Mouse (Mus musculus) urinary bladder, postnatal 36 days (tissue): Measurements from ENCODE around the gene Mov10l1.

Experiments
- DNase-seq, 2 experiments: peaks; one replicate each; pipeline ENCODE4 v3.0.0; 2022; ENCODE audit warnings: low spot score in 2 of 2, mixed read lengths in 1 of 2

Mov10l1 gene

DNA sequence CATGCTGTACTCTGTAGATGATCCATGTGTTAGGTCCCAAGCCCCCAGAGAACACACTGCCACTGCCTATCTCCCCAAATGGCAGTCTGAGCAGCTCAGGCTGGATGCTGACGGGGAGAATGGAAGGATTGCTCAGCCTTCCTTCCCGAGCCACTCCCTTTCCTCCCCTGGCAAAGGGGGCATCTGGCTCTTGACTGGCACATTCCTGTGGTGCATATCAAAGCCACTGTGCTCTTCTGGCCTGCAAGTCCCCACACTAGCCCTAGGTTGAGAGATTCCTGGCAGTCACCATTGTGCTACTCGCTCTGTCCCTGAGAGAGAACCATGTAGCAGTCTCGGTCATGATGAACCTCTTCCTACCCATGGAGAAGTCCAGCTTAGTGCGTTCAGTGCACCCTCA, 25.1 kb downstream of the Mov10l1 start:
- no peak for DNase-seq

DNA sequence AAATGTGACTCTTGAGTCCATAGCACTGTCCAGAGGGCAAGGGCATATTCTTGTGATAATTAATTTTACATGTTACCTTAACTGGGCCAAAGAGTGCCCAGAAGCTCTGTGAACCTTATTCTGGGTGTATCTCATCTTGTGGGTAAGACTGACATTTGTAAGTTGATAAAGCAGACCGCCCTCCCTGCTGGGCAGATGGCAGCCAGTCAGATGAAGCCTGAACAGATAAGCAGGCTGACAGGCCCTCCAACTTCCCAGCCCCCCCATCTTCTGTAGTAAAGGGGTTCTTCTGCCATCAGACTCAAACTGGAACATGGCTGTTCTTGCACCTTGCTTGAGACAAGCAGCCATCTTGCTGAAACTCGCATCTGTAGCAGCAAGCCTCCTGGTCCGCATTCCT, 34.0 kb downstream of the Mov10l1 start:
- no peak for DNase-seq

DNA sequence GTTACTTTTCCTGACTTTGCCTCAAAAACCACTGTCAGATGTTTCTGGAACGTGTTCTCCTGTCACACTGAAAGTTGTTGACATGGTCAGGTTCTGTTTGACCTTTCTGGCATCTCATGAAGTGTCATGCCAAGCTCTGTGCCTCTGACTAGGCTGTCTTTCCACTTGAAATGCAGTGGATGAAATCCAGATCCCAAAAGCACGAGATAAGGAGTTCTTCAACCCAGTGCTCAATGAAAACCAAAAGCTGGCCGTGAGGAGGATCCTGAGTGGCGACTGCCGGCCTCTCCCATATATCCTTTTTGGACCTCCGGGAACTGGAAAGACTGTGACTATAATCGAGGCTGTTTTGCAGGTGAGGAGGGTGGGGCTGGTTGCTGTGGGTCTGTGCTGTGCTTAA, 37.4 kb downstream of the Mov10l1 start:
- no peak for DNase-seq

DNA sequence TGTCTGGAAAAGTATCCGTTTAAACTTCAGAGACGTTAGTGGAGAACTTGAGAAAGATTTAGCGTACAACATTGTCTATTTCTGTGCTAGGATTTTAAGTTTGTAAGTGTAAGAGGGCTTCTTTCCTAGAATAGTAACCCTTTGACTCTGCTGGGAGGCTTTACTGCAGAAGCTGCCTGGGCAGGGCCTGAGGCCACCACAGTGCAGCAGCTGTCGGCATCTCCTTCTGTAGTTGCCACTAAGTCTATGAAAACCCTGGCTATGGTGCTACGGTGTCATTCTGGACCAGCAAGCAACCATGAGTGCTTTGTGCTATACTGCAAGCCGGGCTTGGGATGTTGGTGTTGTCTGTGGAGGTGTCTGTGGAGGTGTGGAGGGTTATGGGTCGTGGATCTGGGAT, 37.8 kb downstream of the Mov10l1 start:
- DNase-seq, result no peak

DNA sequence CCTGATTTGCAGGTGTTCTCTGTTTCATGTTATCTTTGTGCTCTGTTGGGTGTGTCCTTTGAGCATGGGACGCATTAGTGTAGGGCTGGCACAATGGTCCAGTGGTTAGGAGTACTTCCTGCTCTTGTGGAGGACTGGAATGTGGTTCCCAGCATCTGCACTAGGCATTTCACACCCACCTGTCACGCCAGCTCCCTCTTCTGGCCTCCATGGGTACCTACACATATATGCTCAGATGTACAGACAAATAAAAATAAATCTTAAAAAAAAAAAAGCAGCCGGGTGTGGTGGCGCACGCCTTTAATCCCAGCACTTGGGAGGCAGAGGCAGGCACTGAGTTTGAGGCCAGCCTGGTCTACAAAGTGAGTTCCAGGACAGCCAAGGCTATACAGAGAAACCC, 61.7 kb downstream of the Mov10l1 start:
- DNase-seq, result no peak

DNA sequence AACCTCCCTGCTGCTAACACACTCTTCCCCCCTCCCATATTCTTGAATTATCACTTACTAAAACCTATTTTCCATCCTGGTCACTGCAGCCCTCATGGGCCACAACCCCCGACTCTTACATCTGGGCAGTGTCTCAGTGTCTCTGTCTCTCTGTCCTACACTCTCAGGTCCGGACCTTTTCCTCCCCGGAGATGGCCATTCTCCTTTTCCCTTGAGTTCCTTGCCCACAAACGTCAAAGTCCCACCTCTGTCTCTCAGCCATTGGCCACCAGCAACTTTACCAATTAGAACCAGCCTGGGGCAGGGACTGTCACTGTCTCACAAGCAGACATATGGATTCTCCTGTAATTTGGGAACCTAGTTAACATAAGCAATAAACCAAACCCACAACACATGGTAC, 63.6 kb downstream of the Mov10l1 start:
- DNase-seq, result no peak

DNA sequence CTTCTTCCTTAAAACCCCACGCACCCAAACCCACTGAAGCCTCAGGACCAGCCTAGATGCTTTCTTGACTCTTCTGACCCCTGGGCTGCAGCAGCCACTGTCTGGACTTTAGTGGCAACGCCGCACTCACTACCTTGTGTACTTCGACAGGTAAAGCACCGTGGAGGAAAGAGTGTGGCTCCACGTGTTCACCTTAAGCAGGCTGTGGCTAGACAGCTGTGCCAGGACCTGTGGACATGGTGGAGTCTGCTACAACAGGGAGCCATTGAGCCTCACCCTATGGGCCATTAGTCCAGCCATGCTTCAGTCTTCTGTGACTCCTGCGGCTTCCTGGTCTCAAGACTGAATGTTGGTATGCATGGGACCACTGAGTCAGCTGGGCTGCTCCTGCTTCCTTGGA, 72.0 kb downstream of the Mov10l1 start:
- DNase-seq, result no peak

DNA sequence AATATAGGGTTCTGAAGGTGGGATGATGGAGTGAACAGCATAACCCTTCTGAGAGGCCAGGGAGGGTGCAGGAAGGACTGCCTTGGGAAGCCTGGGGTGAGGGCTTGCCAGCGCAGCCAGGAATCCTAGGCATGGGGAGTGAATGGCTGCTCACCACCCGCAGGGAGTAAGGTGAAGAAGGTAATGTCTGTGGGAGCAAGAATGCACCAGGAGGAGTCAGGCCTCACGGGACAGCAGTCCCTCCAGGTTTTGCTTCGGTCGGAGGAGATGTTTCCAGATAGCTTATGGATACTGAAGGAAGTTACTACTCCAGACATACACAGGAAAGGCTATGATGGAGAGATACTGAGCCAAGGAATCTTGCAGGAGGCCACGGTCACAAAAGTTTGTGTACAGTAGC, 76.0 kb downstream of the Mov10l1 start:
- no peak for DNase-seq

DNA sequence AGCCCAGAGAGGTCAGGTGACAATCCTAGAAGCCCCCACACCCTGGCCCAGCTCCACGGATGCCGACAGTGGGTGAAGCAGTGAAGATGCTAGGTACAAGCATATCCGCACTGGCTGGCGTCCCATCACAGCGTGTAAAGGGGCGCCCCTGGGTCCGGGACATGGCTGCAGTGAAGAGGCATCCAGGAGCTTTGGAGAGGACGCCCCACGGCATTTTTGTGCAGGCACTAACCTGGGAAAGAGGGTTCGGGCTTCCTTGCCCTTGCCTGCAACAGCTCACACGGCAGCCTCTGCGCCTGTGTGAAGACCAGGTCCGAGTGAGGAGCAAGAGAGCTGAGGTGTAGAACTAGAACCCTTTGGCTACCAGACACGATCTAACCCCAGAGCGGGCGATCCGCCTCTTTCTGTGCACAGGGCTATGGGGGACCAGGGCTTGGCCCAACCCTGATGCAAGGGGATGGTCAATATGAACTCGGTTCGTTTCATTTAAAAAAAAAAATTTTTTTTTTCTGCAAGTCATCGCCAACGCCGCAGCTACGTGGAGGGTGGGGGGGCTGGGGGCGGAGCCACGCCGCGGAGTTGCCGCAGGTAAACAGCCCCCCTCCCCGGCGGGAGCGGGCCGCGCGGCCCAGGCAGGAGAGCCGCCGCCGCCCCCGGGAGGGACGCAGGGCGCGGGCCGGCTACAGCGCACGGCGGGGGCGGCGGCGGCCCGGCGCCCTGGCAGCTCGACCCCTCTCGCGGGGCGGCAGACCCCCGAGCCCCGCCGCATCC, 76.6 kb downstream of the Mov10l1 start, which contains the start of gene Panx2:
TSS of gene Panx2 (plus strand) at position 574 of the 771 bp plus-strand sequence.
- no peak for DNase-seq

DNA sequence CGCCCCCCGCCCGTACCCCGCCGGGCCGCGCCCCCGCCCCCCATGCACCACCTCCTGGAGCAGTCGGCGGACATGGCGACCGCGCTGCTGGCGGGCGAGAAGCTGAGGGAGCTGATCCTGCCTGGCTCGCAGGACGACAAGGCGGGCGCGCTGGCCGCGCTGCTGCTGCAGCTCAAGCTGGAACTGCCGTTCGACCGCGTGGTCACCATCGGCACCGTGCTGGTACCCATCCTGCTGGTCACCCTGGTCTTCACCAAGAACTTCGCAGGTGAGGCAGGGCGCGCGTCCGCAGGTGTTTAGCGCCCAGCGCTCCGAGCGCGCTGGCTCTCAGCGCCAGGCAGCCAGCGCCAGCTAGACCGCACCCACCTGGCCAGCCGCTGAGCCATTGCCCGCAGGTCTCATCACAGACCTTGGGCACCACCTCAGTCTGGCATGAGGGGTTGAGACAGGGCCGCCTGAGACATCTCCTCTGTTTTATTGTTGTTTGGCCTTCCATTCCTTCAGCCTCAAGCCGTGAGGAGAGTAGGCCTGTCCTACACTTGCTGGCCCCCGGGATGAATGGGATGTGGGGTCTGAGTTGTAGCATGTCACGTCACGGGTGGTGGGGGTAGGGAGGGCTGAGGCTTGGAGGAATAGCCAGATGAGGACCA, 77.4 kb downstream of the Mov10l1 start:
- DNase-seq, result no peak

DNA sequence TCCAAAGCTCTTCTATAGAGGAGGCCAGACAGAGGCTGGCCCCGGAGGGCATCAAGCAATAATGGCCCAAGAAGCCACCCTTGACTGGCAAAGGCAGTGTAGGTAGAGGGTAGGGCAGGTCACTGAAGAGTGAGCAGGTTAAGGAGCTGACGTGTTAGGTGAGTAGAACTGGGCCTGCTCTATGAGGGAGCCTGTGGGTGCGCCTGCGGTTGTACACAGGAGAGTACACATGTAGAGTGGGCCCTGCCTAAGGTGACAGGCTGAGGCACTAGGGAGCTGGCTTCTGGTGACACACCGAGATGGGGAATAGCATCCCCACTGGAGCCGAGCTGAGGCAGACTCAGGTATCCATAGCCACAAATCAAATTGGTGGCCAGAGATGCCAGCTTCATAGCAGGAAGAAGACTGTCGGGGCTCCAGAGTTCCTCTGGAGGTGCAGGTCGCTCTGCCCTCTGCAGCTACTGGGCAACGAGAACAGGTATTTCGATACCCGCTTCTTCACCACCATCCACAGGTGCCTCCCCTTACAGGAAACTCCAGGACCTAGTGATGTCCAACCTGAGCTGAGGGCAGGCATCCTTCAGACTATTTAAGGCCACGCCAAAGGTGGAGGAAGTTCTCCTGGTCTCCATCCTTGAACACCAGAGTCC, 78.2 kb downstream of the Mov10l1 start:
- no peak for DNase-seq

DNA sequence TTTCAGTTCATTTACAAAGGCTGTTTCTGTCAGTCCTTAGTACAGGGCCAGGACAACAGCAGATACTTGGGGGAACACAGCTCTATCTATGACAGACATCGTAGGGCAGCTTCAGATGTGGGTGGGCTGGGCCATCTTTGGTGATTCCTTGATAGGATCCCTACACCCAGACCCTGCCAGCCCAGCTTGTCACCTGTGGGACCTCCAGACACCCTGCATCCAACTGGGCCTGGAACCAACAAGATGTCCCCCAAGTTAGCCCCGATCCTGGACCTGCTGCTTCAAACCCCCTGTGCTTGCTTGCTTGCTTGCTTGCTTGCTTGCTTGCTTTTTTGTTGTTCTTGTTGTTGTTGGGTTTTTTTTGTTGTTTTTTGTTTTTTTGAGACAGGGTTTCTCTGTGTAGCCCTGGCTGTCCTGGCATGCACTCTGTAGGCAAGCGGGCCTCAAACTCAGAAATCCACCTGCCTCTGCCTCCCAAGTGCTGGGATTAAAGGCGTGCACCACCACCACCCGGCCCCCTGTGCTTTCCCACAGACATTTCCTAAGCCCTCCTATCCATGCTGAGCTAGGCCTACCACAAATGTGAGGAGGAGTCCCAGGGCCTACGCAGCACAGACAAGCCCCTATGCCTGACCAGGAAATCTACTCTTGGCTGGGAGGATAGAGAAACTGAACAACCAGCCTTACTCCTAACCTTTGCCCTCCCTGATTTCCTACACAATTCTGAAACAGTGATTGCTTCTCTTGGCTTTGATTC, 79.2 kb downstream of the Mov10l1 start:
- DNase-seq, result no peak

DNA sequence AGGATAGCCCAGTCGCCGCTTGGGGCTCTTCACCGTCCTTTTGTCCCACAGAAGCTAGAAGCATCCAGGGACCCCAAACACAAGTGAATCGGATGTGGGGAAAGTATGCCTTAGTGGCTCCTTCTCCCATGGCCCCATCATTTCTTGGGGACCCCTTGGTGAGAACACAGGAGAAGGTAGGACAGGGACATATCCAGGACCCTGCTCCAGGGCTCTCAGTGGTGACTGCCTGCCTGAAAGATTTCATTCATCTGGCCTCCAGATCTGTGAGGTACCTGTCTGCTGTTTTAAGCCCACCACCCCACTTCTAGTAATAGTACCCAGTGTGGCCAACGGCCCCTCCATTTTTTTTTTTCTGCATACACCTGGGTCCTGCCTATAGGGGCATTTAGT, 79.8 kb downstream of the Mov10l1 start:
- no peak for DNase-seq

DNA sequence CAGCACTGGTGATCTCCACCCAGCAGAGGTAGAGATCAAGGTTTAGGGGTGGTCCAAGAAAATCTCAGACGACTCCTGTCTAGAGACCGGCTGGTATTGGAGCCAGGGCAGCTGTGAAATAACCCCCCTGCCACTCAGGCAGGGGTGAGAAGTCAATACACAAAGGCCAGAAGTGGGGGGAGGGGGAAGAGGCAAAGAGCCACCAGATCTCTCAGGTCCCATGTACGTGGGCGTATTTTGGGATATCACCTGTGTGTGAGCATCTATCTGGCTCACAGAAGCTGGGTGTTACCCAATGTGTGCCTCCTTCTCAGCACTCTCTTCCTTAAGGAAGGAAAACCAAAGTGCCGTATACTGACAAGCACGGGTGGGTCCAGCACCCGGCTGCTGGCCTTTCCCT, 80.3 kb downstream of the Mov10l1 start:
- no peak for DNase-seq

DNA sequence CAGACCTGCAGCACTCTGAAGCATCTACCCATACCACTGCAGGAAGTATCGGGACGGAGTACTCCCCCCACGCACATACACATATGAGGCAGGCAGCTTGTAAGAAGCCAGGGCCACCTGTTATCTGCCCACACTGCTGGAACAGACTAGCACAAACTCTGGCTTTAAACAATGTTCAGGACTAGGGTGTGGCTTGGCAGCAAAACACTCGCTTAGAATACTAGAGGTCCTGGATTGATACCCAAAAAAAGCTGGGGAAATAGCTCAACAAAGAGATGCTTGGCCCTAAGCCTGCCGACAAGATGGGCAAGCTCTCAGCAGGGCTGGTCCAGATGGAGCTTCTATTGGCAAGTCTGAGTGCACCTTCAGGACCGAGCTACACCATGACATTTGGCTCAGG, 80.8 kb downstream of the Mov10l1 start:
- no peak for DNase-seq

DNA sequence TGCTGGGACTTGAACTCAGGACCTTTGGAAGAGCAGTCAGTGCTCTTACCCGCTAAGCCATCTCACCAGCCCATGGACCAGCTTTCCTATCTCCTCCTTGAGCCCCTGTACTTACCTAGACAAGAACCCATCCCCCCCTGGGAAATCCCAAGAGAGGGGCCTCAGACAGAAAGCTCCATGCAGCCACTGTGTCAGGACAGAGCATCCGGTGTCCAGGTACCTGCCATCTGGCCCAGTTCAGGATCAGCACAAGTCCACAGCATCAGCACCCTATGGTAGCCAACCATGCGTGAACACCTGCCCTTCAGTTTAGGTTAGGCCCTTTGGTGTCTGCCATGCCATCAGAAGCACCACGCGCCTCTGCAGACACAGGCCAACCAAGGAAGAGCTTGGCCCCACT, 82.2 kb downstream of the Mov10l1 start:
- no peak for DNase-seq

DNA sequence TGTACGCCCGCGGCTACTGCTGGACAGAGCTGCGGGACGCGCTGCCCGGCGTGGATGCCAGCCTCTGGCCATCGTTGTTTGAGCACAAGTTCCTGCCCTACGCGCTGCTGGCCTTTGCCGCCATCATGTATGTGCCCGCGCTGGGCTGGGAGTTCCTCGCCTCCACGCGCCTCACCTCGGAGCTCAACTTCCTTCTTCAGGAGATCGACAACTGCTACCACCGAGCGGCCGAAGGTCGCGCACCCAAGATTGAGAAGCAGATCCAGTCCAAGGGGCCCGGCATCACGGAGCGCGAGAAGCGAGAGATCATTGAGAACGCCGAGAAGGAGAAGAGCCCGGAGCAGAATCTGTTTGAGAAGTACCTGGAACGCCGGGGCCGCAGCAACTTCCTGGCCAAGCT, 84.9 kb downstream of the Mov10l1 start:
- no peak for DNase-seq

DNA sequence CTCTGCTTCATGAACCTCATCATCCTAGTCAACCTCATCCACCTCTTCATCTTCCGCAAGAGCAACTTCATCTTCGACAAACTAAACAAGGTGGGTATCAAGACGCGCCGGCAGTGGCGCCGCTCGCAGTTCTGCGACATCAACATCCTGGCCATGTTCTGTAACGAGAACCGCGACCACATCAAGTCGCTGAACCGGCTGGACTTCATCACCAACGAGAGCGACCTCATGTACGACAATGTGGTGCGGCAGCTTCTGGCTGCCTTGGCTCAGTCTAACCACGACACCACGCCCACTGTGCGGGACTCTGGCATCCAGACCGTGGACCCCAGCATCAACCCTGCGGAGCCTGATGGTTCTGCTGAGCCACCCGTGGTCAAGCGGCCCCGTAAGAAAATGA, 85.5 kb downstream of the Mov10l1 start:
- no peak for DNase-seq

DNA sequence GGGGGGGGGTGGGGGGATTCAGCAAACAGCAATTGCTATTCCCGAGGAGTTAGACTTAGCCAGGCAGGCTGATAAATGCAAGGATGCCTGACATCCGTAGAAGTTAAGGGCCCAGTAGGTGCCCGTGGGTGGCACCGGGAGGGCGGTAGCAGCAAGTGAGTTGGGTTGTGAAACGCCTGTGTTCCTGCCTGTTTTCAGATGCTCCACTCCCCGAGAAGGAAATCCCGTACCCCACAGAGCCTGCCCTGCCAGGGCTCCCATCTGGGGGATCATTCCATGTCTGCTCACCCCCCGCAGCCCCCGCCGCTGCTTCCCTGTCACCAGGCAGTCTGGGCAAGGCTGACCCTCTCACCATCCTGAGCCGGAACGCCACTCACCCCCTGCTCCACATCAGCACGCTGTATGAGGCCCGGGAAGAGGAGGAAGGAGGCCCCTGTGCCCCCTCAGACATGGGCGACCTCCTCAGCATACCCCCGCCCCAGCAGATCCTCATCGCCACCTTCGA, 86.7 kb downstream of the Mov10l1 start:
- no peak for DNase-seq

DNA sequence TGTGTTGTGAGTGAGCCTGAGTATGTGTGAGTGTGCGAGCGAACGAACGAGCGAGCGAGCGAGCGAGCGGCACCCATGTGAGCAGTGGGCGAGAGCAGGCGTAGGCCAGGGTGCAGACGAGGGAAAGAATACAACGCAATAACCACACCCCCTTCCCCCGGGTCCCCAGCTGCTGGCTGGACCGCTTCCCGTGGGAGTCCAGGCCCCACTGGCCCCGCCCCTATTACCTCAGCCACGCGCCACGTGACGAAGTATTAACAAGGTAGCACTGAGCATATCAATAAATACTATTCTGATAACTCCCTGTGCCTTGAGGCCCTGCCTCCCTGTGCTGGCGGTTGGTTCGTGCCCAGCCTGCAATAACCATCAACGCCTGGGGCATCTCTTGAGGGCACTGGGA, 87.9 kb downstream of the Mov10l1 start:
- DNase-seq, result no peak

DNA sequence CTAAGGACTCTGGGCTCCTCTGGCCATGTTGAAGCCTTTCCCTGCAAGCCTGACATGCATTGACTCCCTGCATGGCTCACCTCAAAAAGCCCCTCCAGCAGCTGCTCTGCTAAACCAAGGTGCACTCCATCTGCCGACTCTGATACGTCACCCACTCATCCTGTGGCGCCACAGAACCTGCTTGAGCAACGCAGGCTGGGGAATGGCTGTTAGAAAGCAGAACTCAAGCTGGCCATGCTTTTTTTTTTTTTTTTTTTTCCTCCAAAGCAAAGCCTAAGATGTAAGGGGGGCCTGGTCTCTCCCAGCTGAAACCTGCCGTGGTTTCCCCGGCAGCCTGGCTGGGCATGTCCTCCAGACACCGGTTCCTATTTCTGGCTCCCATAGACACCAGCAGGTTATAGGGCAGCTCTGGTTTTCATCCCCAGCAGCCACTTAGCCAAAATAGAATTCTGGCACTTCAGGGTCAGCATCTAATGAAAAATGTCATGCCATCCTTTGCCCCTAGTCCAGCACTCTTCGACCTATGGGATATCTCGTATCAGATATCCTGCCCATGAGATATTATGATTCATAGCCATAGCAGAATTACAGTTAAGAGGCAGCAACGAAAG, 91.4 kb downstream of the Mov10l1 start:
- no peak for DNase-seq
